Mouse (Mus musculus) liver, embryonic 14.5 days (tissue): ENCODE results near the gene Slc30a10. TPM values are rescaled to one million over a fixed set of nuclear protein-coding genes. Genes with fewer than 3 reads are reported as not detected.
A peak's percentile ranks its signal among the peaks of the same experiment; 100 is the strongest.

ENCODE experiments used
- ATAC-seq: fragments of 200-750 bp; cut with Nextera tagmentation; 2 replicates; pipeline ENCODE4 v1.8.0; 2017; ENCODE audit warnings: moderate number of reproducible peaks, mild to moderate bottlenecking, moderate library complexity; ENCODE audit not compliant: insufficient read depth
- DNase-seq, 3 experiments: peaks; one replicate each; pipeline ENCODE4 v3.0.0-alpha.2; 2012 to 2013; ENCODE audit warnings: low read depth in 3 of 3, low spot score in 3 of 3
- H3K27ac ChIP-seq: fragments of 300-500 bp; sonication (generic); 2 replicates; pipeline ENCODE4 v1.5.1; 2014; ENCODE audit warnings: moderate library complexity, mild to moderate bottlenecking, control low read depth, inconsistent platforms
- H3K27me3 ChIP-seq: fragments of 300-500 bp; sonication (generic); 2 replicates; pipeline ENCODE4 v1.6.1; 2014; ENCODE audit warnings: mild to moderate bottlenecking, low read length, moderate library complexity; ENCODE audit not compliant: control insufficient read depth, insufficient read depth
- H3K36me3 ChIP-seq: fragments of 300-500 bp; sonication (generic); replicated peaks from 2 replicates; pipeline ENCODE4 v1.6.1; 2014; ENCODE audit warnings: low read depth; ENCODE audit not compliant: control insufficient read depth, insufficient read depth
- H3K4me1 ChIP-seq, 2 experiments: fragments of 200-500 bp in 1 of 2; fragments of 300-500 bp in 1 of 2; sonication (generic) in 1 of 2; replicated peaks; 2 replicates each; pipeline ENCODE4 v1.6.1; 2012 to 2014; ENCODE audit warnings: antibody characterized with exemption in 1 of 2, inconsistent platforms in 1 of 2, low read length in 1 of 2; ENCODE audit not compliant: control insufficient read depth in 2 of 2, insufficient read depth in 2 of 2
- H3K4me2 ChIP-seq: fragments of 300-500 bp; sonication (generic); 2 replicates; pipeline ENCODE4 v1.6.1; 2014; ENCODE audit warnings: low read depth, mild to moderate bottlenecking, control low read depth, moderate library complexity
- H3K4me3 ChIP-seq, 2 experiments: fragments of 200-500 bp in 1 of 2; fragments of 300-500 bp in 1 of 2; sonication (generic) in 1 of 2; 2 replicates each; pipeline ENCODE4 v1.5.1; 2012 to 2014; ENCODE audit warnings: low read depth in 2 of 2, low read length in 2 of 2, mild to moderate bottlenecking in 2 of 2, control low read depth in 1 of 2, inconsistent platforms in 1 of 2, moderate library complexity in 1 of 2; ENCODE audit not compliant: insufficient read depth in 1 of 2
- H3K9ac ChIP-seq: fragments of 300-500 bp; sonication (generic); replicated peaks from 2 replicates; pipeline ENCODE4 v1.6.1; 2014; ENCODE audit warnings: mild to moderate bottlenecking, control low read depth, moderate library complexity
- H3K9me3 ChIP-seq: fragments of 300-500 bp; sonication (generic); 2 replicates; pipeline ENCODE4 v1.6.1; 2016; ENCODE audit warnings: low read length, mixed read lengths; ENCODE audit not compliant: control insufficient read depth
- CTCF ChIP-seq: IDR thresholded peaks from 2 replicates; pipeline ENCODE4 v1.5.1; 2016; ENCODE audit warnings: antibody characterized with exemption, low read depth, control low read depth
- EP300 ChIP-seq: IDR thresholded peaks from 2 replicates; pipeline ENCODE4 v1.6.1; 2016; ENCODE audit warnings: antibody characterized with exemption, low read depth
- WGBS: fragments of 180-500 bp; shearing (Covaris S2); extraction: QIAGEN DNeasy Blood & Tissue Kit; methylation state at CpG from one replicate; pipeline ENCODE4 v1.1.7; 2014; ENCODE audit not compliant: insufficient replicate concordance; 5-methylcytosine and 5-hydroxymethylcytosine counted together
- polyA plus RNA-seq, 2 experiments: library from polyadenylated mRNA; depleted of rRNA in 1 of 2; stranded (reverse) in 1 of 2; unstranded in 1 of 2; fragments of >200 nt; fragmentation: Nextera tagmentation in 1 of 2; extraction: Ambion mirVana in 1 of 2; gene quantifications; 2 replicates each; pipeline versions ENCODE4 v1.2.1 to v1.2.3; 2012 to 2014

The Slc30a10 gene
- polyA plus RNA-seq, 2 experiments = 13.3 to 21.2 TPM

DNA sequence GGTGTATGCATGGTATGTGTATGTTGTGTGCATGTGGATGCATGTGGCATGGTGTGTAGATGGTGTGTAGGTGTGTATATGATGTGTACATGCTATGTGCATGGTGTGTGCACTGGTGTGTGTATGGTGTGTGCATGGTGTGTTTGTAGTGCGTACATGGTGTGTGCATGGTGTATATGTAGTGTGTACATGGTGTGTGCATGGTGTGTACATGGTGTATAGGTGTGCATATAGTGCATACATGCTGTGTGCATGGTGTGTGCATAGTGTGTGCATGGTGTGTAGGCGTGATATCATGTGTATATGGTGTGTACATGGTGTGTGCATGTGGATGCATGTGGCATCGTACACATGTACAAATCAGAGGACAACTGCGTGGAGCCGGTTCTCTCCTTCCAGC, 56.7 kb downstream of the Slc30a10 start:
- WGBS = 83% methylated on average over 5 of the region's 5 CpGs
- Histone ChIP-seq H3K9me3 (no peaks in the 10 kb centered on the region), H3K27ac (no peak overlapping the region), H3K4me2 (no peak overlapping the region), H3K9ac (no peak overlapping the region), H3K27me3 (no peaks in the 10 kb centered on the region), H3K36me3 (no peaks in the 10 kb centered on the region), H3K4me3 (no peak overlapping the region), H3K4me1 (peaks cover 22 to 25% of the 10 kb centered on the region in 2 experiments)
- no peak for DNase-seq
- TF ChIP-seq CTCF (no peak), EP300 (no peak)
- no peak for ATAC-seq

DNA sequence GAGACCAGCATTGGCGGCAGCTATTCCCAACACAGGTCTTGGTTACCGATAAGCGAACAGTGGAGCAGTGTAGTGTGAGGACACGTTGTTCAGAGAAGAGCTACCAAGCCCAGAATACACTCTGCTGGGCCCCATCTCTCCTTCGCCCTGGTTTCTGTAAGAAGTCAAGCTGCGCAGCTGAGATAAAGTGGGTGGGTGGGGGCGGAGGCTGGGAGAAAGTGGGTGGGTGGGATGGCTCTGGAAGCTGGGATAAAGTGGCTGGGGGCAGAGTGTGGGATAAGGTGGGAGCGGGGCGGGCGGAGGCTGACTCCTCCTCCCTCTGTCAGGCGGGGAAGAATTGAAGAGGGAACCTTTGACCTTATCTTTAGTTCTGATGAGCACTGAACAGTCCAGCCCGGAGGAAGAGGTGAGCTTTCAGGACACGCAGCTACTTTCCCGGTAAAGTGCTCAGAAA, 60.9 kb downstream of the Slc30a10 start:
- DNase-seq (peak; percentile 79 to 86 (median 81)), ATAC-seq (peak; percentile 97)
- peak overlapping the region; percentile 28 to 31 for H3K4me3 ChIP-seq
- peaks cover 29 to 32% of the 10 kb centered on the region in 2 experiments for H3K4me1 ChIP-seq
- H3K9ac ChIP-seq = peak overlapping the region; percentile 51
- no peaks in the 10 kb centered on the region for H3K9me3 ChIP-seq
- no peaks in the 10 kb centered on the region for H3K36me3 ChIP-seq
- 8% methylated on average over 14 of the region's 14 CpGs for WGBS
- H3K27ac ChIP-seq = peak overlapping the region; percentile 91
- H3K27me3 ChIP-seq = no peaks in the 10 kb centered on the region
- TF ChIP-seq CTCF = no peak
- peak; percentile 90 for TF ChIP-seq EP300
- peak overlapping the region; percentile 62 for H3K4me2 ChIP-seq

- peak overlapping the region; percentile 62 for H3K4me2 ChIP-seq
- H3K36me3 ChIP-seq = no peaks in the 10 kb centered on the region
- peak overlapping the region; percentile 28 to 31 for H3K4me3 ChIP-seq
- peaks cover 29 to 32% of the 10 kb centered on the region in 2 experiments for H3K4me1 ChIP-seq
- peak overlapping the region; percentile 91 for H3K27ac ChIP-seq
- peak overlapping the region; percentile 28 for H3K9ac ChIP-seq
- WGBS = 46% methylated on average over 10 of the region's 10 CpGs
- no peaks in the 10 kb centered on the region for H3K27me3 ChIP-seq
- TF ChIP-seq EP300 (no peak), CTCF (no peak)
- ATAC-seq (peak; percentile 5), DNase-seq (peak in 1 of 3 experiments; percentile 20)
- H3K9me3 ChIP-seq = no peaks in the 10 kb centered on the region
Observed at GRCm38 (mm10) chr1:185516041-185516440, 61.4 kb downstream of the Slc30a10 start.

- Histone ChIP-seq H3K4me1 (peaks cover 29 to 32% of the 10 kb centered on the region in 2 experiments), H3K9me3 (no peaks in the 10 kb centered on the region), H3K27me3 (no peaks in the 10 kb centered on the region), H3K36me3 (no peaks in the 10 kb centered on the region), H3K27ac (peak overlapping the region; percentile 91; the same call in 1 of the 2 replicates), H3K9ac (no peak overlapping the region), H3K4me3 (no peak overlapping the region), H3K4me2 (no peak overlapping the region)
- 3% methylated on average over 3 of the region's 5 CpGs for WGBS
- TF ChIP-seq CTCF = peak; percentile 64
- no peak for TF ChIP-seq EP300
- no peak for ATAC-seq
- DNase-seq = peak; percentile 73 to 81 (median 78)
Observed at GRCm38 (mm10) chr1:185517566-185517965, 62.9 kb downstream of the Slc30a10 start.

Other genes starting within 250 kb of the Slc30a10 start
- 12.3 and 17.6 TPM in 2 replicates for gene Iars2, start 125.5 kb upstream of the Slc30a10 start, polyA plus RNA-seq (2012; rRNA removed)
- gene Iars2, start 125.5 kb upstream of the Slc30a10 start, polyA plus RNA-seq (2014; fragmentation: Nextera tagmentation; extraction: Ambion mirVana) = 19.1 and 21.9 TPM in 2 replicates
- 9.1 and 11.3 TPM in 2 replicates for gene Bpnt1, start 122.7 kb upstream of the Slc30a10 start, polyA plus RNA-seq (2012; rRNA removed)
- 4.4 and 5.4 TPM in 2 replicates for gene Bpnt1, start 122.7 kb upstream of the Slc30a10 start, polyA plus RNA-seq (2014; fragmentation: Nextera tagmentation; extraction: Ambion mirVana)
- gene Eprs, start 91.8 kb upstream of the Slc30a10 start, polyA plus RNA-seq (2012; rRNA removed) = 12.2 and 22.9 TPM in 2 replicates
- gene Eprs, start 91.8 kb upstream of the Slc30a10 start, polyA plus RNA-seq (2014; fragmentation: Nextera tagmentation; extraction: Ambion mirVana) = 79.1 and 83.7 TPM in 2 replicates